Mouse (Mus musculus): ENCODE data around the gene Glycam1. TPM values are rescaled to one million over a fixed set of nuclear protein-coding genes. Genes with fewer than 3 reads are reported as not detected.

Gene Glycam1
- total and polyA plus RNA-seq, 3 experiments, result not detected

GRCm38 (mm10) chr15:103518600-103519385 is 46.1 kb downstream of the Glycam1 start:
- H3K27ac ChIP-seq (ENCODE audit: control insufficient read depth, low read depth, low read length), result no peak overlapping the region
- H3K4me3 ChIP-seq (ENCODE audit: control insufficient read depth in 1 of 2, insufficient read depth in 1 of 2, low read depth in 2 of 2, low read length in 2 of 2), result no peak overlapping the region
- TF ChIP-seq CHD2 (IDR thresholded peaks at IDR 0.05; ENCODE audit: low read length), result no peak
- H3K36me3 ChIP-seq (ENCODE audit: control insufficient read depth in 1 of 2, insufficient read depth in 2 of 2, low read length in 2 of 2), result no peaks in the 10 kb centered on the region
- DNase-seq (ENCODE audit: low read depth, low spot score), result no peak
- H3K27me3 ChIP-seq (ENCODE audit: control insufficient read depth in 1 of 2, insufficient read depth in 2 of 2, low read length in 2 of 2), result no peaks in the 10 kb centered on the region
- H3K79me2 ChIP-seq (ENCODE audit: control insufficient read depth, insufficient read depth, low read length, poor library complexity), result no peaks in the 10 kb centered on the region
- no peaks in the 10 kb centered on the region for H3K9me3 ChIP-seq (replicated peaks; ENCODE audit: insufficient read depth, low read length)
- H3K9ac ChIP-seq (ENCODE audit: control insufficient read depth, low read depth, low read length, poor library complexity, severe bottlenecking), result no peak overlapping the region
- H3K4me1 ChIP-seq (ENCODE audit: control insufficient read depth in 1 of 2, insufficient read depth in 2 of 2, low read length in 2 of 2), result no peaks in the 10 kb centered on the region

GRCm38 (mm10) chr15:103514914-103515313 is 50.0 kb downstream of the Glycam1 start:
- H3K4me3 ChIP-seq (ENCODE audit: control insufficient read depth in 1 of 2, insufficient read depth in 1 of 2, low read depth in 2 of 2, low read length in 2 of 2), result no peak overlapping the region
- no peaks in the 10 kb centered on the region for H3K9me3 ChIP-seq (replicated peaks; ENCODE audit: insufficient read depth, low read length)
- H3K27me3 ChIP-seq (ENCODE audit: control insufficient read depth in 1 of 2, insufficient read depth in 2 of 2, low read length in 2 of 2), result no peaks in the 10 kb centered on the region
- H3K9ac ChIP-seq (ENCODE audit: control insufficient read depth, low read depth, low read length, poor library complexity, severe bottlenecking), result no peak overlapping the region
- H3K36me3 ChIP-seq (ENCODE audit: control insufficient read depth in 1 of 2, insufficient read depth in 2 of 2, low read length in 2 of 2), result no peaks in the 10 kb centered on the region
- no peaks in the 10 kb centered on the region for H3K79me2 ChIP-seq (ENCODE audit: control insufficient read depth, insufficient read depth, low read length, poor library complexity)
- TF ChIP-seq CHD1 (IDR thresholded peaks at IDR 0.05; ENCODE audit: low read depth, low read length) (no peak), CTCF (IDR thresholded peaks at IDR 0.05 in 2 of 3, conservative IDR thresholded peaks at IDR 0.05 in 1 of 3; ENCODE audit: control insufficient read depth in 1 of 3, insufficient read depth in 1 of 3, low read depth in 2 of 3, low read length in 3 of 3, poor library complexity in 1 of 3, severe bottlenecking in 1 of 3) (no peak), UBTF (IDR thresholded peaks at IDR 0.05; ENCODE audit: borderline replicate concordance, insufficient read depth, low read depth, low read length) (no peak), RAD21 (IDR thresholded peaks at IDR 0.05; ENCODE audit: low read depth, low read length) (no peak), SMC3 (IDR thresholded peaks at IDR 0.05; ENCODE audit: low read depth, low read length) (no peak)
- no peak for DNase-seq (ENCODE audit: low read depth, low spot score)
- H3K4me1 ChIP-seq (ENCODE audit: control insufficient read depth in 1 of 2, insufficient read depth in 2 of 2, low read length in 2 of 2), result no peaks in the 10 kb centered on the region
- H3K27ac ChIP-seq (ENCODE audit: control insufficient read depth, low read depth, low read length), result no peak overlapping the region

- no peaks in the 10 kb centered on the region for H3K4me1 ChIP-seq (ENCODE audit: control insufficient read depth in 1 of 2, insufficient read depth in 2 of 2, low read length in 2 of 2)
- H3K36me3 ChIP-seq (ENCODE audit: control insufficient read depth in 1 of 2, insufficient read depth in 2 of 2, low read length in 2 of 2), result no peaks in the 10 kb centered on the region
- TF ChIP-seq TCF12 (IDR thresholded peaks at IDR 0.05; ENCODE audit: low read depth, low read length), result no peak
- no peak overlapping the region for H3K4me3 ChIP-seq (ENCODE audit: control insufficient read depth in 1 of 2, insufficient read depth in 1 of 2, low read depth in 2 of 2, low read length in 2 of 2)
- no peak for DNase-seq (ENCODE audit: low read depth, low spot score)
- H3K9me3 ChIP-seq (replicated peaks; ENCODE audit: insufficient read depth, low read length), result no peaks in the 10 kb centered on the region
- H3K79me2 ChIP-seq (ENCODE audit: control insufficient read depth, insufficient read depth, low read length, poor library complexity), result no peaks in the 10 kb centered on the region
- no peaks in the 10 kb centered on the region for H3K27me3 ChIP-seq (ENCODE audit: control insufficient read depth in 1 of 2, insufficient read depth in 2 of 2, low read length in 2 of 2)
- no peak overlapping the region for H3K27ac ChIP-seq (ENCODE audit: control insufficient read depth, low read depth, low read length)
- H3K9ac ChIP-seq (ENCODE audit: control insufficient read depth, low read depth, low read length, poor library complexity, severe bottlenecking), result no peak overlapping the region
Observed at GRCm38 (mm10) chr15:103514119-103514518, 50.8 kb downstream of the Glycam1 start.

GRCm38 (mm10) chr15:103513621-103514031 is 51.3 kb downstream of the Glycam1 start:
- Histone ChIP-seq H3K4me1 (ENCODE audit: control insufficient read depth in 1 of 2, insufficient read depth in 2 of 2, low read length in 2 of 2) (no peaks in the 10 kb centered on the region), H3K4me3 (ENCODE audit: control insufficient read depth in 1 of 2, insufficient read depth in 1 of 2, low read depth in 2 of 2, low read length in 2 of 2) (no peak overlapping the region), H3K9ac (ENCODE audit: control insufficient read depth, low read depth, low read length, poor library complexity, severe bottlenecking) (no peak overlapping the region), H3K27ac (ENCODE audit: control insufficient read depth, low read depth, low read length) (no peak overlapping the region), H3K9me3 (replicated peaks; ENCODE audit: insufficient read depth, low read length) (no peaks in the 10 kb centered on the region), H3K79me2 (ENCODE audit: control insufficient read depth, insufficient read depth, low read length, poor library complexity) (no peaks in the 10 kb centered on the region), H3K36me3 (ENCODE audit: control insufficient read depth in 1 of 2, insufficient read depth in 2 of 2, low read length in 2 of 2) (no peaks in the 10 kb centered on the region), H3K27me3 (ENCODE audit: control insufficient read depth in 1 of 2, insufficient read depth in 2 of 2, low read length in 2 of 2) (no peaks in the 10 kb centered on the region)
- no peak for TF ChIP-seq USF1 (IDR thresholded peaks at IDR 0.05; ENCODE audit: low read depth, low read length)
- no peak for TF ChIP-seq JUND (IDR thresholded peaks at IDR 0.05; ENCODE audit: low read depth, low read length)
- no peak for TF ChIP-seq SMC3 (IDR thresholded peaks at IDR 0.05; ENCODE audit: low read depth, low read length)
- TF ChIP-seq POLR2AphosphoS2 (IDR thresholded peaks at IDR 0.05; ENCODE audit: low read length), result no peak
- TF ChIP-seq MEF2A (IDR thresholded peaks at IDR 0.05; ENCODE audit: extremely low read depth, insufficient replicate concordance, low read depth, low read length, poor library complexity, severe bottlenecking), result no peak
- TF ChIP-seq HCFC1 (IDR thresholded peaks at IDR 0.05; ENCODE audit: low read depth, low read length), result no peak
- TF ChIP-seq EP300 (IDR thresholded peaks at IDR 0.05; ENCODE audit: low read depth in 1 of 2, low read length in 2 of 2), result no peak
- TF ChIP-seq ETS1 (IDR thresholded peaks at IDR 0.05; ENCODE audit: low read depth, low read length), result no peak
- TF ChIP-seq MAX (IDR thresholded peaks at IDR 0.05; ENCODE audit: low read length), result no peak
- no peak for DNase-seq (ENCODE audit: low read depth, low spot score)

Measured in MEL (cell line).